ENCODE assay signal across 30 mouse cellular contexts in genomic region chr15:93461066-93461465, GRCm38 (mm10).
"Had no signal": no experiment of that assay in that cellular context is flagged by ENCODE, and none has a peak within 500 bp of the region (broad histone marks: within the 10 kb centered on the region; RNA-seq: fewer than 3 reads in every experiment).

No protein-coding gene starts in this region.

- H3K27me3 ChIP-seq: limb, embryonic 12.5 days; limb, embryonic 13.5 days; limb, embryonic 15.5 days; liver, embryonic 12.5 days; liver, embryonic 13.5 days; liver, embryonic 15.5 days; lung, embryonic 15.5 days; megakaryocyte, embryonic 14.5 days; midbrain, embryonic 12.5 days; midbrain, embryonic 13.5 days; midbrain, embryonic 15.5 days had no signal

- H3K27ac ChIP-seq: left cerebral cortex, adult 2 months; limb, embryonic 10.5 days; limb, embryonic 12.5 days; limb, embryonic 13.5 days; limb, embryonic 15.5 days; liver, embryonic 12.5 days; liver, embryonic 13.5 days; liver, embryonic 14.5 days; liver, embryonic 15.5 days; lung, embryonic 15.5 days; macrophage; midbrain, embryonic 10.5 days; midbrain, embryonic 12.5 days; midbrain, embryonic 13.5 days; midbrain, embryonic 15.5 days had no signal

- H3K4me1 ChIP-seq: limb, embryonic 10.5 days; limb, embryonic 12.5 days; limb, embryonic 13.5 days; limb, embryonic 15.5 days; liver, embryonic 12.5 days; liver, embryonic 13.5 days; liver, embryonic 15.5 days; lung, embryonic 15.5 days; megakaryocyte, embryonic 14.5 days; midbrain, embryonic 10.5 days; midbrain, embryonic 12.5 days; midbrain, embryonic 13.5 days; midbrain, embryonic 15.5 days had no signal

- H3K4me2 ChIP-seq: limb, embryonic 12.5 days; limb, embryonic 13.5 days; limb, embryonic 15.5 days; liver, embryonic 11.5 days; liver, embryonic 12.5 days; liver, embryonic 13.5 days; liver, embryonic 15.5 days; lung, embryonic 14.5 days; lung, embryonic 15.5 days; midbrain, embryonic 12.5 days; midbrain, embryonic 13.5 days; midbrain, embryonic 15.5 days had no signal

- ATAC-seq: liver, embryonic 12.5 days; liver, postnatal 0 days; lung, postnatal 0 days; midbrain, embryonic 13.5 days; midbrain, embryonic 15.5 days; midbrain, embryonic 16.5 days had no signal

- H3K36me3 ChIP-seq: midbrain, embryonic 15.5 days had no signal

- H3K9ac ChIP-seq: limb, embryonic 12.5 days; limb, embryonic 13.5 days; limb, embryonic 15.5 days; liver, embryonic 12.5 days; liver, embryonic 13.5 days; liver, embryonic 14.5 days; liver, embryonic 15.5 days; liver, postnatal 0 days; lung, embryonic 14.5 days; lung, embryonic 15.5 days; midbrain, embryonic 12.5 days; midbrain, embryonic 13.5 days; midbrain, embryonic 15.5 days had no signal

- DNase-seq: left cerebral cortex, postnatal 4 days; liver; liver, embryonic 13.5 days; liver, postnatal 0 days; lung, adult 18-20 months; lung, adult 2 months; lung, embryonic 14.5 days; lung, postnatal 10 days; lung, postnatal 14 days; lung, postnatal 36 days; lung, postnatal 4 days had no signal

- H3K9me3 ChIP-seq: limb, embryonic 10.5 days; limb, embryonic 12.5 days; limb, embryonic 13.5 days; limb, embryonic 15.5 days; liver, embryonic 12.5 days; liver, embryonic 13.5 days; liver, embryonic 15.5 days; lung, embryonic 15.5 days; megakaryocyte, embryonic 14.5 days; midbrain, embryonic 10.5 days; midbrain, embryonic 12.5 days; midbrain, embryonic 13.5 days; midbrain, embryonic 15.5 days had no signal

- H3K4me3 ChIP-seq: left cerebral cortex, adult 2 months; limb, embryonic 10.5 days; limb, embryonic 12.5 days; limb, embryonic 13.5 days; limb, embryonic 15.5 days; liver, embryonic 12.5 days; liver, embryonic 13.5 days; liver, embryonic 15.5 days; lung, embryonic 15.5 days; megakaryocyte, embryonic 14.5 days; midbrain, embryonic 10.5 days; midbrain, embryonic 12.5 days; midbrain, embryonic 13.5 days; midbrain, embryonic 15.5 days; myocyte had no signal
